Mouse (Mus musculus): ENCODE results near the gene Sec1. TPM values are rescaled to one million over a fixed set of nuclear protein-coding genes. Genes with fewer than 3 reads are reported as not detected.
A peak's percentile ranks its signal among the peaks of the same experiment; 100 is the strongest.

The Sec1 gene
- total and polyA plus RNA-seq, 2 experiments from 2014 or later: 0.37 to 1.0 TPM

DNA sequence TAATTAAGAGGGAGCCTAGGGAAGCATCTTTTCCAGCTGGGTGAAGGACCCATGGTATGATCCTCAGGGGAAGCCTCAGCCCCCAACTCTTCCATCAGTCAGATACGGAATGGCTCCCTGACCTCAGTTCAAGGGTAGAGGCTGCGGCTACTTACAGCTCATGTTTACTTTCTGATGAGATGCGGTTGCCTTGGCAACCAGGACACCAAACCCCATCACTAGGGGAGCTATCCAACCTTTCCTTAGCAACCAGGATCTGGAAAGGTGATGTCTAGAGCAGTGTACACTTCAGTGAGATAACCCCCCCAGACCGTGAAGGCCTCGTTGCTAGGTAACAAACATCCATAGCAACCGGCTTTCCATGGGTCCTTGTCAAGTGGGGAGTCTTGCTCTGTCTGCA is 14.8 kb upstream of the Sec1 start:
- ATAC-seq (ENCODE audit: low FRiP score): 0 out of 2 replicates have a peak, but pooled peaks have one; percentile 4
- DNase-seq (ENCODE audit: low spot score): peak; percentile 76
- 24% methylated on average over 6 of the region's 6 CpGs for WGBS

DNA sequence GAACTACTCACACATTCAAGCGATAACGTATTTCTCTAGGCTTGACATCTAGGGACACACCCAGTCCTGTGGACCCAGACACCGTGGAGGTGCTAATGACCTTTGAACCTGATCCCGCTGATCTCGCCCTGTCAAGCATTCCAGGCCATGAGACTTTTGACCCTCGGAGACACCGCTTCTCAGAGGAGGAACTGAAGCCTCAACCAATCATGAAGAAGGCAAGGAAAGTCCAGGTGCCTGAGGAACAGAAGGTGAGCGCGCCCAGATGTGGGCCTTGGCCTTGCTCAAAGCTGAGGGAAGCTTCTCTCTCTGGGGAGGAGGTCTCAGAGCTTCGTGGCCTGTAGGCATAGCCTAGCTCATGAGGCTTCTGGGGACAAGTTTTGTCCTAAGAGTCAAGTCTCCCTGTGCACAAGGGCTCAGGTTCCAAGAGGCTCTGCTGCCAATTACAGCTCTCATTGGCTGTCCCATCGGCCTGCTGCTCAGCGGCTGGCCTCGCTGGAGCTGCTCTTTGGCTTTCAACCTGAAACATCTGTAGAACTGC is 14.1 kb upstream of the Sec1 start:
- Histone ChIP-seq H3K36me3 (ENCODE audit: insufficient read depth, low read length) (peaks cover 31% of the 10 kb centered on the region), H3K27me3 (ENCODE audit: insufficient read depth, low read length) (no peaks in the 10 kb centered on the region), H3K9ac (replicated peaks; ENCODE audit: low read length, poor library complexity, severe bottlenecking) (0 out of 2 replicates have a peak overlapping the region, but pooled peaks have one; percentile 8), H3K9me3 (ENCODE audit: low read length) (no peaks in the 10 kb centered on the region), H3K4me1 (ENCODE audit: insufficient read depth, low read length) (peaks cover 26% of the 10 kb centered on the region), H3K4me3 (ENCODE audit: low read depth, low read length) (peak overlapping the region; percentile 61; the same call in 1 of the 2 replicates), H3K4me2 (ENCODE audit: low read depth, low read length, poor library complexity, severe bottlenecking) (peak overlapping the region; percentile 81), H3K27ac (ENCODE audit: low read depth, low read length) (peak overlapping the region; percentile 65; the same call in 1 of the 2 replicates)
- DNase-seq (ENCODE audit: low spot score) (no peak), ATAC-seq (ENCODE audit: low FRiP score) (no peak)
- 47% methylated on average over 13 of the region's 13 CpGs for WGBS
- TF ChIP-seq CTCF (IDR thresholded peaks at IDR 0.05): no peak

More for the DNA sequence above, 14.8 kb upstream of the Sec1 start:
- H3K4me1 ChIP-seq (ENCODE audit: insufficient read depth, low read length): peaks cover 26% of the 10 kb centered on the region
- H3K9ac ChIP-seq (replicated peaks; ENCODE audit: low read length, poor library complexity, severe bottlenecking): no peak overlapping the region
- no peak overlapping the region for H3K4me3 ChIP-seq (ENCODE audit: low read depth, low read length)
- peak; percentile 25; the same call in 1 of the 2 replicates for TF ChIP-seq CTCF (IDR thresholded peaks at IDR 0.05)
- no peaks in the 10 kb centered on the region for H3K27me3 ChIP-seq (ENCODE audit: insufficient read depth, low read length)
- H3K27ac ChIP-seq (ENCODE audit: low read depth, low read length): peak overlapping the region; percentile 69; the same call in 1 of the 2 replicates
- H3K36me3 ChIP-seq (ENCODE audit: insufficient read depth, low read length): peaks cover 32% of the 10 kb centered on the region
- no peaks in the 10 kb centered on the region for H3K9me3 ChIP-seq (ENCODE audit: low read length)
- H3K4me2 ChIP-seq (ENCODE audit: low read depth, low read length, poor library complexity, severe bottlenecking): no peak overlapping the region

DNA sequence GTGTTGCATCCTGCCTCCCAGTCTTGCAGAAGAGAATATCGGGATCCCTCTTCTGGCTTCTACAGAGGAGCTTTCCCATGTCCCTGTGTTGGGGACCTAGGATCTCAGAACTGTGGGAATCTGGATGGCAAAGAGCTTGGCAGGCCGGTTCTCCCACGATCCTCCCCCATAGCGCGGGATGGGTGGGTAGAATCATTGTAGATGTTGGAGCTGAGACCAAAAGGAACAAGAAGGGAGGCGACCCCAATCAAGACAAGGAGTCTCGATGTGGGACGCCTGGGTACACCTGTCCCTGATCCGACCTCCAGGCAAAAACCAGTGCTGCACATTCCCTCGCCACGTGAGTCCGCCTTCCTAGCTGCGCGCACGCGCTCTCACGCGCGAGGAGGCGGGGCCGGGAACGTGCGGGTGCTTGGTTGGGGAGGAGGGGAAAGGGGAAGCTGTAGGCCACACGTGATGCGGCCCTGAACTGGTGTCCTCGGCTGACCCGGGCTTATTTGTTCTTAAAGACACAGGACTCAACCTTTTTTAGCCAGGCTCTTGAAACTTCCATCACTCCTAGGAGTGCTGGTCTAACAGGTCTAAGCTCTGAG is 13.3 kb upstream of the Sec1 start:
- Histone ChIP-seq H3K4me2 (ENCODE audit: low read depth, low read length, poor library complexity, severe bottlenecking) (peak overlapping the region; percentile 81), H3K4me3 (ENCODE audit: low read depth, low read length) (peak overlapping the region; percentile 61), H3K27me3 (ENCODE audit: insufficient read depth, low read length) (no peaks in the 10 kb centered on the region), H3K9me3 (ENCODE audit: low read length) (no peaks in the 10 kb centered on the region), H3K36me3 (ENCODE audit: insufficient read depth, low read length) (peaks cover 23% of the 10 kb centered on the region), H3K9ac (replicated peaks; ENCODE audit: low read length, poor library complexity, severe bottlenecking) (0 out of 2 replicates have a peak overlapping the region, but pooled peaks have one; percentile 8), H3K4me1 (ENCODE audit: insufficient read depth, low read length) (peaks cover 30% of the 10 kb centered on the region), H3K27ac (ENCODE audit: low read depth, low read length) (peak overlapping the region; percentile 65)
- TF ChIP-seq CTCF (IDR thresholded peaks at IDR 0.05): no peak
- ATAC-seq (ENCODE audit: low FRiP score): 0 out of 2 replicates have a peak, but pooled peaks have one; percentile 5
- WGBS: under 1% methylated on average over 27 of the region's 27 CpGs
- DNase-seq (ENCODE audit: low spot score): peak; percentile 91

DNA sequence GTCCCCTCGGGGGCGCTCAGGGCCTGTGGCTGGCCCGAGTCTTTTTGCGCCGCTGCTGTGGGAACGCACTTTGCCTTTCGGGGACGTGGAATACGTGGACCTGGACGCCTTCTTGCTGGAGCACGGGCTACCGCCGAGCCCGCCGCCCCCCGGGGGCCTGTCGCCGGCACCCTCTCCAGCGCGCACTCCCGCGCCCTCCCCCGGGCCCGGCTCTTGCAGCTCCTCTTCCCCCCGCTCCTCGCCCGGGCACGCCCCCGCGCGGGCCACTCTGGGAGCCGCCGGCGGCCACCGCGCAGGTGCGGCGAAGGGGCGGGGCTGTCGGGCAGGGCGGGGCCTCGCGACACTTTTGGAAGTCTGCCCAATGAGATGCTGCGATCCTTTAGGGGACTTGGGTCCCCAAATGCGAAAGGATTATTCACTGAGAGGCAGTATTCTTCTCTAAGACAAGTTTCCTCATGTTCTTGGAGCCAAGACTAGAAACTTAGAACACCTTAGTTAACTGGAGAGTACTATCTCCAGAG is 12.6 kb upstream of the Sec1 start:
- peaks cover 16% of the 10 kb centered on the region for H3K36me3 ChIP-seq (ENCODE audit: insufficient read depth, low read length)
- peak; percentile 83 for DNase-seq (ENCODE audit: low spot score)
- no peak; the same call in 1 of the 2 replicates for TF ChIP-seq CTCF (IDR thresholded peaks at IDR 0.05)
- H3K27ac ChIP-seq (ENCODE audit: low read depth, low read length): peak overlapping the region; percentile 65
- H3K9me3 ChIP-seq (ENCODE audit: low read length): no peaks in the 10 kb centered on the region
- peak overlapping the region; percentile 81 for H3K4me2 ChIP-seq (ENCODE audit: low read depth, low read length, poor library complexity, severe bottlenecking)
- H3K9ac ChIP-seq (replicated peaks; ENCODE audit: low read length, poor library complexity, severe bottlenecking): peak overlapping the region; percentile 71
- 2% methylated on average over 19 of the region's 45 CpGs for WGBS
- peak overlapping the region; percentile 61 for H3K4me3 ChIP-seq (ENCODE audit: low read depth, low read length)
- ATAC-seq (ENCODE audit: low FRiP score): no peak
- H3K4me1 ChIP-seq (ENCODE audit: insufficient read depth, low read length): peaks cover 30% of the 10 kb centered on the region
- no peaks in the 10 kb centered on the region for H3K27me3 ChIP-seq (ENCODE audit: insufficient read depth, low read length)

DNA sequence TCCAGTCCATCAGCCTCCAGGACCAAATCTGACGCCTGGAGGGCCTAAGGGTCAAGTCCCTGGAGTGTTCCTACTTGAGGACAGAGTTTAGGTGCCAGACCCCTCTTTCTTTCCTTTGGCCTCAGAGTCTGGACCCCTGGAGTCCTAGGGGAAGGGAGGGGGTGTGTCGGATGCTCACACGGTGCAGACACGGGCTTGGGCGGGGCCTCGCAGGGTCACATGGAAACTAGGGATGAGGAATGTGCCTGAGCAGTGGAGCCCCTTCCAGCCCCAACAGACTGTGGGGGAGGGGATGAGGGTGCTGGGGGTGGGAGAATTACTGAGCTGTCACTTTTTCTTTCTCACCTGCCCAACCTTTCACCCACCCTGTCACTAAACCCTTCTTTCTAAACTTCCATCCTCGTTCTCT is 11.7 kb upstream of the Sec1 start:
- H3K9ac ChIP-seq (replicated peaks; ENCODE audit: low read length, poor library complexity, severe bottlenecking): peak overlapping the region; percentile 71
- H3K4me3 ChIP-seq (ENCODE audit: low read depth, low read length): peak overlapping the region; percentile 61
- WGBS: 1% methylated on average over 7 of the region's 7 CpGs
- peak overlapping the region; percentile 91; the same call in 1 of the 2 replicates for H3K27ac ChIP-seq (ENCODE audit: low read depth, low read length)
- peaks cover 33% of the 10 kb centered on the region for H3K4me1 ChIP-seq (ENCODE audit: insufficient read depth, low read length)
- no peak for TF ChIP-seq CTCF (IDR thresholded peaks at IDR 0.05)
- ATAC-seq (ENCODE audit: low FRiP score) (no peak), DNase-seq (ENCODE audit: low spot score) (no peak)
- peak overlapping the region; percentile 81 for H3K4me2 ChIP-seq (ENCODE audit: low read depth, low read length, poor library complexity, severe bottlenecking)
- peaks cover 7% of the 10 kb centered on the region for H3K36me3 ChIP-seq (ENCODE audit: insufficient read depth, low read length)
- no peaks in the 10 kb centered on the region for H3K27me3 ChIP-seq (ENCODE audit: insufficient read depth, low read length)
- H3K9me3 ChIP-seq (ENCODE audit: low read length): no peaks in the 10 kb centered on the region

DNA sequence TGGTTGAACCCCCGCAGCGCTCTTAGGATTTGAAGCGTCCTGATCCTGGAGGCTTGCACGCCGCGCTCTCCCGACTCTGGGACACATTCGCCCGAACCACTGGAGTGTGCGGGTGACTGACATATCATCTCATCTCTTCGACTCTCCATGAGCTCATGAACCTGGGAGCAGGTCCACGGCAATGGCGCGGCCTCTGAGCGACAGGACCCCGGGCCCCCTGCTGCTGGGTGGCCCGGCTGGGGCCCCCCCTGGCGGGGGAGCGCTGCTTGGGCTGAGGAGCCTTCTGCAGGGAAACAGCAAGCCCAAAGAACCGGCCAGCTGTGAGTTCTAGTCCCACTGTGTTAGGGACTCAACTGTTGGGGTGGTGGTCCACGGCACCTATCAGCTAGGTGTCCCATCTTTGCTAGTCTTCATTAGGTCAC is 11.3 kb upstream of the Sec1 start:
- peak overlapping the region; percentile 81 for H3K4me2 ChIP-seq (ENCODE audit: low read depth, low read length, poor library complexity, severe bottlenecking)
- under 1% methylated on average over 21 of the region's 21 CpGs for WGBS

More for the DNA sequence above, 11.3 kb upstream of the Sec1 start:
- H3K4me3 ChIP-seq (ENCODE audit: low read depth, low read length): peak overlapping the region; percentile 61
- H3K9me3 ChIP-seq (ENCODE audit: low read length): no peaks in the 10 kb centered on the region
- H3K36me3 ChIP-seq (ENCODE audit: insufficient read depth, low read length): peaks cover 2% of the 10 kb centered on the region
- ATAC-seq (ENCODE audit: low FRiP score): no peak
- no peak for TF ChIP-seq CTCF (IDR thresholded peaks at IDR 0.05)
- no peak for DNase-seq (ENCODE audit: low spot score)
- peak overlapping the region; percentile 91 for H3K27ac ChIP-seq (ENCODE audit: low read depth, low read length)
- no peaks in the 10 kb centered on the region for H3K27me3 ChIP-seq (ENCODE audit: insufficient read depth, low read length)
- peak overlapping the region; percentile 71 for H3K9ac ChIP-seq (replicated peaks; ENCODE audit: low read length, poor library complexity, severe bottlenecking)
- H3K4me1 ChIP-seq (ENCODE audit: insufficient read depth, low read length): peaks cover 33% of the 10 kb centered on the region
